Mouse (Mus musculus) bone marrow, adult 2 months (tissue): ENCODE results near the gene Rgs21.

Experiments
- CTCF ChIP-seq: fragments of 200-500 bp; IDR thresholded peaks from 2 replicates; pipeline ENCODE4 v1.5.1; 2011; ENCODE audit warnings: low read length, control low read depth; ENCODE audit not compliant: control insufficient read depth, insufficient read depth
- POLR2A ChIP-seq: fragments of 200-500 bp; IDR thresholded peaks from 2 replicates; pipeline ENCODE4 v1.6.1; 2011; ENCODE audit warnings: low read depth, mild to moderate bottlenecking, control low read depth, low read length, borderline replicate concordance; ENCODE audit not compliant: control insufficient read depth

DNA sequence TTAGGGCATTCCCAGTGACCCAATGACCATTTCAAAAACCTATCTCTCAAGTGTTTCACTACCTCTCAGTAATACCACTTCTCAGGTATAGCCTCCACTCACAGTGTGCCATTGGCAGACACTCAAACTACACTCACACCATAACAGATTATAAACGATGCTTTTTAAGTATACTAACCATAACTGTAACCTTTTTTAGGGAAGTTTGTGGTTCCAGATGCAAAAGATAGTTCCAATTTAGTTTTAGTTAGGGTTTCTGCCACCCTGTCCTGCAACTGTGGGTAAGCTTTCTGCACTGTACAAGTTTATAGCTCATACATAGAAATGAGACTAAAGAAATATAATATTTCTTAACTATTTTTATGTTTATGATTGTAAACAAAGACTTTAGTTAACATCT lies 67.7 kb downstream of the Rgs21 start:
- TF ChIP-seq POLR2A (no peak), CTCF (no peak)
